Mouse (Mus musculus) CH12.LX (cell line): ENCODE measurements at regions not wholly inside any gene's neighbourhood (a gene's known extent, or its start where the extent isn't known, plus 50 kb on each side); places are given as distances from the start of the nearest gene placed in this dataset.

ENCODE experiments used
- DNase-seq: peaks from one replicate; pipeline ENCODE4 v3.0.0-alpha.2; 2013; ENCODE audit errors: extremely low read depth
- H3K27ac ChIP-seq: 2 replicates; pipeline ENCODE4 v1.5.1; 2012; ENCODE audit warnings: low read depth, mild to moderate bottlenecking, control low read depth, moderate library complexity; ENCODE audit not compliant: insufficient read depth
- H3K27me3 ChIP-seq: replicated peaks from 2 replicates; pipeline ENCODE3; 2012; ENCODE audit warnings: inconsistent platforms
- H3K36me3 ChIP-seq, 2 experiments: replicated peaks in 1 of 2; 2 replicates each; pipeline versions ENCODE3 to v1.6.1; 2012; ENCODE audit warnings: inconsistent platforms in 1 of 2, low read length in 1 of 2, mild to moderate bottlenecking in 1 of 2, mixed read lengths in 1 of 2, moderate library complexity in 1 of 2; ENCODE audit not compliant: control insufficient read depth in 1 of 2, insufficient read depth in 1 of 2
- H3K4me1 ChIP-seq, 2 experiments: 2 replicates each; pipeline ENCODE4 v1.6.1; 2012; ENCODE audit warnings: inconsistent platforms in 1 of 2, moderate library complexity in 1 of 2; ENCODE audit not compliant: insufficient read depth in 2 of 2, control insufficient read depth in 1 of 2
- H3K4me2 ChIP-seq: 2 replicates; pipeline ENCODE4 v1.6.1; 2012; ENCODE audit warnings: low read depth, mild to moderate bottlenecking, control low read depth; ENCODE audit not compliant: poor library complexity, insufficient read depth, severe bottlenecking
- H3K4me3 ChIP-seq, 3 experiments: fragments of 150-350 bp in 1 of 3; sonication (generic) in 1 of 3; replicated peaks in 1 of 3; 2 replicates each; pipeline versions ENCODE3 to v1.5.1; 2011 to 2012; ENCODE audit warnings: low read depth in 2 of 3, low read length in 2 of 3, mild to moderate bottlenecking in 2 of 3, moderate library complexity in 2 of 3, control low read depth in 1 of 3, improper control_type of control experiment in 1 of 3, inconsistent platforms in 1 of 3, mixed read lengths in 1 of 3; ENCODE audit not compliant: poor library complexity in 1 of 3
- H3K79me2 ChIP-seq: replicated peaks from 2 replicates; pipeline ENCODE4 v1.6.1; 2012; ENCODE audit warnings: mild to moderate bottlenecking, moderate library complexity; ENCODE audit not compliant: control insufficient read depth, poor library complexity, insufficient read depth, severe bottlenecking; ENCODE audit errors: extremely low read depth
- H3K9ac ChIP-seq: 2 replicates; pipeline ENCODE4 v1.6.1; 2012; ENCODE audit warnings: low read depth, mild to moderate bottlenecking, control low read depth, moderate library complexity; ENCODE audit not compliant: insufficient read depth
- H3K9me3 ChIP-seq: replicated peaks from 2 replicates; pipeline ENCODE3; 2012; ENCODE audit warnings: low read length, inconsistent platforms, mixed read lengths
- CTCF ChIP-seq, 2 experiments: IDR thresholded peaks in 1 of 2; conservative IDR thresholded peaks in 1 of 2; 2 replicates each; pipeline ENCODE4 v1.5.1; 2011 to 2012; ENCODE audit warnings: low read depth in 2 of 2, low read length in 2 of 2, improper control_type of control experiment in 1 of 2, inconsistent platforms in 1 of 2, mild to moderate bottlenecking in 1 of 2, moderate library complexity in 1 of 2
- ELF1 ChIP-seq: IDR thresholded peaks from 2 replicates; pipeline ENCODE4 v1.6.1; 2014; ENCODE audit warnings: low read depth, mild to moderate bottlenecking, inconsistent platforms, low read length, improper control_type of control experiment
- HCFC1 ChIP-seq: IDR thresholded peaks from 2 replicates; pipeline ENCODE4 v1.6.1; 2012; ENCODE audit warnings: low read depth, mild to moderate bottlenecking, inconsistent platforms, low read length, improper control_type of control experiment
- JUN ChIP-seq: IDR thresholded peaks from 2 replicates; pipeline ENCODE4 v1.6.1; 2011; ENCODE audit warnings: low read depth, mild to moderate bottlenecking, low read length, improper control_type of control experiment, moderate library complexity; ENCODE audit not compliant: insufficient read depth
- KAT2A ChIP-seq: IDR thresholded peaks from 2 replicates; pipeline ENCODE4 v1.6.1; 2012; ENCODE audit warnings: low read length, improper control_type of control experiment, inconsistent platforms; ENCODE audit not compliant: insufficient replicate concordance
- MAZ ChIP-seq: IDR thresholded peaks from 2 replicates; pipeline ENCODE4 v1.6.1; 2012; ENCODE audit warnings: low read depth, mild to moderate bottlenecking, inconsistent platforms, low read length, improper control_type of control experiment, moderate library complexity
- MEF2A ChIP-seq: IDR thresholded peaks from 2 replicates; pipeline ENCODE4 v1.6.1; 2014; ENCODE audit warnings: low read depth, mild to moderate bottlenecking, inconsistent platforms, low read length, improper control_type of control experiment, borderline replicate concordance
- NELFE ChIP-seq: IDR thresholded peaks from 2 replicates; pipeline ENCODE4 v1.6.1; 2011; ENCODE audit warnings: low read depth, low read length, improper control_type of control experiment
- RAD21 ChIP-seq: IDR thresholded peaks from 2 replicates; pipeline ENCODE4 v1.6.1; 2011; ENCODE audit warnings: low read depth, mild to moderate bottlenecking, low read length, improper control_type of control experiment, moderate library complexity
- RCOR1 ChIP-seq: conservative IDR thresholded peaks from 2 replicates; pipeline ENCODE4 v1.6.1; 2012; ENCODE audit warnings: low read depth, mild to moderate bottlenecking, inconsistent platforms, low read length, improper control_type of control experiment
- SIN3A ChIP-seq: IDR thresholded peaks from 2 replicates; pipeline ENCODE4 v1.6.1; 2012; ENCODE audit warnings: low read length, improper control_type of control experiment, inconsistent platforms
- ZC3H11A ChIP-seq: IDR thresholded peaks from 2 replicates; pipeline ENCODE4 v1.6.1; 2012; ENCODE audit warnings: low read depth, mild to moderate bottlenecking, inconsistent platforms, low read length, improper control_type of control experiment
- ZNF384 ChIP-seq: IDR thresholded peaks from 2 replicates; pipeline ENCODE4 v1.6.1; 2012; ENCODE audit warnings: low read depth, low read length, improper control_type of control experiment, inconsistent platforms
- dilution Hi-C: fragments of 300-500 bp; cut with MboI; formaldehyde crosslinking; loops from 2 replicates; pipeline ENCODE4 v1.14.3; 2020; ENCODE audit warnings: low sequenced_read_pairs; ENCODE audit not compliant: extremely low pct_unique_long_range_greater_than_20kb, extremely low pct_ligation_motif_present
- in situ Hi-C: fragments of 300-500 bp; cut with MboI; formaldehyde crosslinking; loops from 3 replicates; pipeline ENCODE4 v1.14.3; 2019; ENCODE audit warnings: low sequenced_read_pairs, low pct_ligation_motif_present, low pct_unique_long_range_greater_than_20kb, mixed read lengths

DNA sequence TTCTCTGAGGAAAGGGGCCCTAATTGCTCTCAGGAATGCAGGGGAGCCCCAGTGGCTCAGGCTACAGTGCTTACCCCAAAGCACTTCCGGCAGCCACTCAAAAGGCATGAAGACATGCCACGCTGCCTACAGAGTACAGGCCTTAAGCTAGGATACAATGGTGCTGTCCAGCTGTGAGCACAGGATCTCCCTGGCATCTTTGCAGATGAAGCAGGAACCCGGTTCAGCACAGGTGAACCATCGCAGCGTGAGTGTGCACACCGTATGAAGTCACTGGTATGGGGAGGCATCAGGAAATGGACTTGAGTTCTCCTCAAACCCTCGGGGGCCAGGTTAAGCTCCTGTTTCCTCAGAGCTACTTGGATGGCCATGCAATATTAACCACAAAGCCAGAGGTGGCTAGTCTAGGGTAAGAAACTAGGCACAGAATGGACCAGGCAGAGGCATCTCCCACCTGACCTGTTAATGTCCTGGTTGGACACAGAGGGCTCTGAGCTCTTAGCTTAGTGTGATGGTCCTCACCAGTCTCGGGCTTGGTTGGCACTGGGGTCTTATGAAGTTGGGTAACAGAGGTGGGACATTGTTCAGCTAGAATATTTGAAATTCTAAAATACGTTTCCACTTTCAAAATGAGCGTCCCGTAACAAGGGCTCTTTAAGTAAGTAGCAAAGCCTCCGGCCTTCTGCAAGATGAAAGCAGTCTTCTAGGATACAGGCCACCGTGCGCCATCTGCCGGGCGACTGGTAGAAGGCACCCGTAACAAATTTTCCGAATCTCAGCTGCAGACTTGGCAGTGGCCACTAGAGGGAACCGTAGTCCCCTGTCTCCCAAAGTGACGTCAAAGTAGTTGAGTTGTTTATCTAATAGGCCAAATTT, 77.7 kb upstream of the Gm14444 start (continued):
- no peak for TF ChIP-seq JUN

DNA sequence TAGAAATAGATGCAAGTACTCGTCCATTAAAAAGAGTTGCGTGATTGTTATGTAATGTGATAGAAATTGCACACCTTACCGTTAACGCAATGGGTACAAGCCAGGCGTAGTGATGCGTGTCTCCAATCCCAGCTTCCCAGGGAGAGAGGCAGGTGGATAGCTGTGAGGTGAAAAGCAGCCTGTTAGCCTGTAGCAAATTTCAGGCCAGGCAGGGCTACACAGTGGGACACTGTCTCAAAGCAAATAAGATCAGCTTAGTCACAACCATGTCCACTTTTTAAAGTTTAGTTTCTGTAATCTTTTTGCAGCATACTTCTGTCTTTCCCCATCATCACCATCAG, 77.1 kb upstream of the Gm14444 start:
- H3K9ac ChIP-seq, result no peak overlapping the region
- no peaks in the 10 kb centered on the region for H3K79me2 ChIP-seq
- peaks cover 6% of the 10 kb centered on the region for H3K27me3 ChIP-seq
- no peak overlapping the region for H3K27ac ChIP-seq
- in situ Hi-C loops (no loop called here), dilution Hi-C loops (no loop called here)
- H3K4me2 ChIP-seq, result no peak overlapping the region
- no peak for DNase-seq
- no peaks in the 10 kb centered on the region for H3K9me3 ChIP-seq
- no peaks in the 10 kb centered on the region for H3K36me3 ChIP-seq
- TF ChIP-seq RCOR1, result no peak
- no peak for TF ChIP-seq NELFE
- no peak for TF ChIP-seq SIN3A
- no peak for TF ChIP-seq JUN
- no peak for TF ChIP-seq MEF2A
- no peak for TF ChIP-seq KAT2A
- TF ChIP-seq ZNF384, result no peak
- TF ChIP-seq HCFC1, result no peak
- no peak for TF ChIP-seq ELF1
- TF ChIP-seq CTCF (conservative IDR thresholded peaks at IDR 0.05 in 1 of 2, IDR thresholded peaks at IDR 0.05 in 1 of 2; ENCODE audit: low read depth in 2 of 2, low read length in 2 of 2), result no peak
- TF ChIP-seq ZC3H11A, result no peak
- peaks cover 3 to 6% of the 10 kb centered on the region in 2 experiments; a peak in 3 of 4 replicates for H3K4me1 ChIP-seq
- no peak overlapping the region for H3K4me3 ChIP-seq

DNA sequence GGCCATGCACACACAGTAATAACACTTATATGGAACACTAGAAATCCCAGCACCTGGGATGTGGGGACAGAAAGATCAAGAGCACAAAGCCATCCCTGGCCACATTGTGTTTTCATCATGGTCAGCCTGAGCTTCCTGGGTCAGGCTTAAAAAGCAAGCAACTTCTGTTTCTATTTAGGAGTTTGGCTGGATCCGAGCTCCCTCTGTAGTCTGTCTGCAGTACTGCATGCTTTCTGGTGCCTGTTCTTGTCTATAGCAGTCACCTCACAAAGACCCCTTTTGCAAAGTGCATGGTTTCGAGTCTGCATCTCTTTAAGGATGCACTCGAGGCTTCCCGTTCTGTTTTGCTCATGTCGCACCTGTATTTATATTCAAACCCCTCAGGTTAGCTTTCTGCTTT, 73.4 kb upstream of the Gm14444 start:
- H3K9ac ChIP-seq, result no peak overlapping the region
- DNase-seq, result peak; percentile 61
- in situ Hi-C loops, result no loop called here

More for the DNA sequence above, 73.4 kb upstream of the Gm14444 start:
- Histone ChIP-seq H3K4me3 (no peak overlapping the region), H3K27me3 (peaks cover 30% of the 10 kb centered on the region), H3K4me2 (no peak overlapping the region), H3K27ac (no peak overlapping the region), H3K9me3 (no peaks in the 10 kb centered on the region), H3K36me3 (no peaks in the 10 kb centered on the region), H3K4me1 (peaks cover 3 to 6% of the 10 kb centered on the region in 2 experiments; a peak in 3 of 4 replicates), H3K79me2 (no peaks in the 10 kb centered on the region)
- dilution Hi-C loops, result no loop called here
- TF ChIP-seq ZNF384 (no peak), RAD21 (peak; percentile 24), MEF2A (no peak), MAZ (no peak), CTCF (conservative IDR thresholded peaks at IDR 0.05 in 1 of 2, IDR thresholded peaks at IDR 0.05 in 1 of 2; ENCODE audit: low read depth in 2 of 2, low read length in 2 of 2) (peak; percentile 64 to 72)
